Mouse (Mus musculus) heart, postnatal 4 days (tissue): ENCODE data around the gene Gpr4. TPM values are rescaled to one million over a fixed set of nuclear protein-coding genes. Genes with fewer than 3 reads are reported as not detected.

ENCODE experiments used
- DNase-seq: peaks from one replicate; pipeline ENCODE4 v3.0.0; 2021
- total RNA-seq, 2 experiments: library from RNA; stranded (reverse); gene quantifications; 2 replicates each; pipeline ENCODE4 v1.2.3; 2021

Gene Gpr4
- 1 to 10 TPM; 6.7 to 8.1 TPM for total RNA-seq

DNA sequence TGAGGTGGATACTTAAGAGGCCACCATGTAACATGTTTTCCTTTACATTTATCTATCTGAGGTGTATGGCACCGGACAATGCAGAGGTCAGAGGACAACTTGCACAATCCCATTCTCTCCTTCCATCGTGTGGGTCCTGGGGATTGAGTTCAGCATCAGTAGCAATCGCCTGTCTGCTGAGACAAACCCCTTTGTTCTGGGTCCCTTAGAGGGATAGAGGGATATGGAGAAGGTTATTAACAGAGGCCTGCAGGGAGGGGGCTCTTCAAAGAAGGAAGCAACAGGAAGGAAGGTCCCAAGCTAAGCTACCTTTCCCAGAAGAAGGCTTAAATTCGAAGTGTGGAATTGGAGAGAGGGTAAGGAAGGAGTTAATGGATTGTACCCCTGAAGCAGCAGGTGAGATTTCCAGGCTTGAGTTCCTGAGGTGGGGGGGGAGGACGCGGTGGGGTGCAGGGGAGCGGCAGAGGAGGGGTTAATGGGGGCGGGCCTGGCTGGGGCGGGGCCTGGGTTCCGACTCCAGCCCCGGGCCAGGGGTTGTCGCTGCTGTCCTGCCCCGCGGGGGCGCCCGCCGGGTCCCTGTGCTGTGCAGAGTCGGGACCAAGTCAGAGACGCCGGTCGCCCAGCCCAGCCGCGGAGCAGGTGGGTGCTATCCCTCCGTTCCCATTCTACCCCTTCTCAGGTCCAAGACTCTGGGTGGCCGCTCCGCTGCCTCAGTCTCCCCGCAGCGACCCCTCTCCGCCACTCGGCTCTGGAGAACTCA lies at the start of gene Gpr4:
Gpr4 (plus strand) TSS at position 543 of the 760 bp plus-strand sequence.
- peak; percentile 71 for DNase-seq

DNA sequence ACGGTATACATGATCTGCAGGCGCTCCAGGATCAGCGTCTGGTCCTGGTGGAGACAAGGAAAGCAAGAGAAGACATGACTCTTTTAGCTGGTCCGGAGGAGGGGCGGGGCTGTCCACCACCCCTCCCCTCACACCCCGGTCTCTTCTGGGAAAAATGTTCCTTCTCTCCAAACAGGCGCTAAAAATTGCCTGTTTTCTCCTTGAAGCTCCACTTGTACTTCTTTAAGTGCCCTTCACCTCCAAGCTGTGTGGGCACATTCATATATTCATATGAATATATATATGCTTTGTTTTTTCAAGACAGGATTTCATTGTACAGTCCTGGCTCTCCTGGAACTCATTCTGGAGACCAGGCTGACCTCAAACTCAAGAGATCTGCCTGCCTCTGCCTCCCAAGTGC lies 49.4 kb upstream of the Gpr4 start:
- no peak for DNase-seq

DNA sequence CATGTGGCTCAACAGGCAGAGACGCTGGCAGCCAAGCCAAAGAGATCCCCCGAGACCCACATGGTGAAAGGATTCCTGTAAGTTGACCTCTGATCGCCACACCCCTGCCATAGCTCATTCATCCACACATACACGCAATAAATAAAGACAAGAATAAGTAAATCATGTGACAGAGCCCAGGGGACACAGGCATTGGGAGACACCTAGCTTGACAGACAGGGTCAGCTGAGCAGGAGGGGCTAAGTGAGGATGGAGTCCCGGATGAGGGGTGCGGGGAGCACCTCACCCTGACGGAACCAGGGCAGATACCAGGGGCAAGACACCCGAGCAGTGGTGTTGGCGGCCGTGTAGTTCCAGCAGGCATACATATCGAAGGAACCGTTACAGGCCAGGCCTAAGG lies 48.6 kb upstream of the Gpr4 start:
- no peak for DNase-seq

DNA sequence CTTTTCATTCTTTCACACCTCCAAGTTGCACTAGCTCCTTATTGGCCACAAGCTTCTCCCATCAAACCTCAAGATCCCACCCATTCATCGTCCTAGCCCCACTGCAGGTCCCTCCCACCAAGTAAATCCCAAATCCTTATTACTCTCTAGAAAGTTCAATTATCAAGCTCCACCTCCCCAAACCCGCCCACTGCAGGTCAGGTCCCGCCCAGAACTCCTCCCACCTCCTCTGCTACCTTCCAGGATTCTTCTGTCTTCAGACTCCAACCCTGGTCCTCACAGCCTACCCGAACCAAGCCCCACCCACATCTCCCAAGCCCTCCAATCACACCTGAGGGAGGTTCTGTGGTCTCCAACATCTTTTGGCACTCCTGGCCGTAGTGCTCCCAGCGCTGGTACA lies 48.1 kb upstream of the Gpr4 start:
- no peak for DNase-seq

DNA sequence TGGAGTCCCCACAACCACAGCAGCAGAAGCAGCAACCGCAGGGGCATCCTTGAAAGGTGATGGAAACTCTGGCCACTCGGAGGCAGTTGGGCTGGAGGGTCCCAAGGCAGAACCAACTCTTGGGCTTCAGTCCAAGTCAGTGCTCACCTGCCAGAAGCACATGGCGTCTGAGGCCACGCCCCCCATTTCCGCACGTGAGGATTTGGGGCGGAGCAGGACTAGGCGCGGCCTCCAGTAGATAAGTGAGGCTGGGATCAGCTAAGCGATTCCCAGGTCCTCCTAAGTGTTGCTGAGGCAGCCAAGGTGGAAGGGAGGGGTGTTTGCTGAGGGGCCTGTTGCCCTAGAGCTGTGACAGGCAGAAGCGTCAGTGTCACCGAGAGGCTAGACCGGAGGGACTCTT lies 47.4 kb upstream of the Gpr4 start:
- no peak for DNase-seq

DNA sequence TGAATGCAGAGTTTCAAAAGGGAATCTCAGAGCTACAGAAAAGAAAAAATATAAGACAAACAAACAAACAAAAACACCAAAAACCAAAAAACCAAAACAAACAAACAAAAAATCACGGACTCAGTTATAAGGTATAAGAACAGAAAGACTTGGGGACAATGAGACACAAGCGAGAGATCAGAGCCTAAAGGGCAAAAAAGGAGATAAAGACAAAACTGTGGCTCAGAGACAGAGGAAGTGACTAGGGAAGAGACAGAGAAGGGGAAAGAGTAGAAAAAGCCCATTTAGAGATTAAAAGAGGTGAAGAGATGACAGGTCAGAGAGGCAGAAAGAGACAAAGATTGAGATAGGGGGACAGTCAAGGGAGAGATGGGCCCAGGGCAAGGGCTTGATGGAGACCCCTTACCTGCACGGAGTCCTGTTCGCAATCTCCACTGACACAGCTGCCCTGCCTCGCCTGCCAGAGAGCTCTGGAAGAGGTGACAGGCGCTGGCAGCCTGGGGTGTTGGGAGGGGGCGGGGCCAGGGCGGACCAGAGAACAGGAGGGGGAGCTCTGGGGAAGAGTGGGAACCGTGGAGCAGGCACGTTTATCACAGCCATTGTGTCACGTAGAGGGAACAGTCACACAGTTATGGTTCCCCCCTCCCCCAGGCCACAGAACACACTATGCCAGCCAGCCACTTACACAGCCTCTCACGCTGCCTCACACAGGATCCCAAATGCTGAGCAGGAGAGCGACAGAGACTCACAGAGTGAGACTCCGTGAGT lies 46.5 kb upstream of the Gpr4 start, which contains the start of gene Gipr:
Gipr (minus strand) TSS at position 472 of the 768 bp plus-strand sequence.
- peak; percentile 67 for DNase-seq

DNA sequence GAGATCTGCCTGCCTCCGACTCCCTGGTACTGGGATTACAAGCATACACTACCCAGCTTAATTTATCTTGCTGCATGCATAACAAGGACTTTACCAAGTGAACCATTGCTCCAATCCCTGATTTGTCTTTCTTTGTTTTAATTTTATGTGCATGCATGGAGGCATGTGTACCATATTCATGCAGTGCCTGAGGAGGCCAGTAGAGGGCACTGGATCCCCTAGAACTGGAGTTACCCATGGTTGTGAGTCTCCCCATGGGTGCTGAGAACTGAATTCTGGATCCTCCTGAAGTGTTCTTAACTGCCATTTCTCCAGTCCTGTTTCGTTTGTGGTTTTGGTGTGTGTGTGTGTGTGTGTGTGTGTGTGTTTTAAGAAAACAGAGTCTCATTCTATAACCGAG lies 45.3 kb upstream of the Gpr4 start:
- DNase-seq = no peak

DNA sequence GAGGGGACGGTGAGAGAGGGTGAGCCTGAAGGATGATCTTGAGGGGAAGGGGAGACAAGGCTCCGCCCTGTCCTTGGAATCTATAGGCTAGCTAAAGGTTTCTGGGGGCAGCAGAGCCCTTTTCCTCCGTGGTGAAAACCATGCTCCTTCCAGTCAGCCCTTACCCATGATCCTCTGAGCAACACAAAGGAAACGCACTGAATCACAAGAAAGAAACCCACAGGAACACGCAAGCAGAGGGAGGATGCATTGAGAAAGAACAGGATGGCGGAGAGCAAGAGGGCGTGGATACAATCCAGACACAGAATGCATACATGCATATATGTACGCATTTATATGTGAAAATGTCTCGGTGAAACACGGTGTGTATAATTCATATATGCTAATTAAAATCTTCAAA lies 42.8 kb upstream of the Gpr4 start:
- DNase-seq = no peak

DNA sequence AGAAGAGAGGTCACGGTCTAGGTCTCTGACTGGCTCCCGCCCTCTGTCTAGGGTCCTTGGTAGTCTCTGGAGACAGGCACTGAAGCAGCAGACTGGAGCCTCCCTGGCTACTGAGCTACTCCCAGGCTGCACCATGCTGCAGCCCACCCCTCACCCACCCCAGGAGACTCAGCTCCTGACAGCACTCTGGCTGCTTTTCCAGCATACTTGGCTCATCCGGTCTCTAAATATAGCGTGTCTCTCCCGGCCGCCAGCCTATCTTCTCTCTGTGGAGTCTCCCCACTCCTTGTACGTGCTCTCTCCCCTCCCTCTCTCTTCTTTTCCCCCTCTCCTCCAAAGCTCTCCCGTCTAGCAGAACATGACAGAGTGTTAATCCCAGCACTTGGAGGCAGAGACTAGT lies 42.2 kb upstream of the Gpr4 start:
- DNase-seq = peak; percentile 74

DNA sequence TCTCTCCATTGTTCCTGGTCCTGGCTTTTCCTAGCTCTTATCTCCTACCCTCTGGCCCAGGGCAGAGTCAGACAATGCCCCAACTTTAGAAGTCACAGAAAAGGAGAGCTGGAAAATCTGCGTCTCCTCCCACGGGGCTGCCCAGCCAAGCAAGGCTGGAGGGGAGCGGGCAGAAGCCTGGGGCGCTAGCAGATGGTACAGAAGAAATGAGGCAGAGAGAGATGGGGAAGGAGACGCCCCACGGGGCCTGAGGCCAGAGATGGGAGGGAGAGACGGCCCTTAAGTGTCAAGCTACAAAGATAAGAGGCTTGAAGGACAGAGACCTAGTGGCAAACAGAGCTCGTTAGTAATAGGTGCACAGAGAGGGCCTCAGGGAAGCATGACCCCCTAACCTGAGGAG lies 40.5 kb upstream of the Gpr4 start:
- DNase-seq = no peak

DNA sequence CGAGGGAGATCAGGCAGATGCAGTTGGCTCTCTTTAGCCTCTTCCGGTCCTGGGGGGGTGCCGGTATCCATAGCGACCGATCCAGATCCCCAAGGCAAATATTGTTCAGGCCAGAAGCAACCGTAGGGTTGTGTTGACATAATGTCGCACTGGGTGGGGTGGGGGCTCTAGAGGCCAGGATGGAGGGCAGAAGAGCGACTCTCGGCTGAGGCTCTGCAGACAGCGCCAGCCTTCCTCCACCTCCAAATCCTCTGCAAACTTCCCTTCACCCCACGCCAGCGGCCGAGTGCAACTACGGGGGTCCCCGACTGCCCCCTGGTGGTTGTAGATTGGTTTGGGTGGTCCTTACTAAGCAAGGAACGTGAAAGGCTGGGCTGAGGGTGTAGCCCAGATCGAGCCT lies 39.5 kb upstream of the Gpr4 start:
- DNase-seq = peak; percentile 95

DNA sequence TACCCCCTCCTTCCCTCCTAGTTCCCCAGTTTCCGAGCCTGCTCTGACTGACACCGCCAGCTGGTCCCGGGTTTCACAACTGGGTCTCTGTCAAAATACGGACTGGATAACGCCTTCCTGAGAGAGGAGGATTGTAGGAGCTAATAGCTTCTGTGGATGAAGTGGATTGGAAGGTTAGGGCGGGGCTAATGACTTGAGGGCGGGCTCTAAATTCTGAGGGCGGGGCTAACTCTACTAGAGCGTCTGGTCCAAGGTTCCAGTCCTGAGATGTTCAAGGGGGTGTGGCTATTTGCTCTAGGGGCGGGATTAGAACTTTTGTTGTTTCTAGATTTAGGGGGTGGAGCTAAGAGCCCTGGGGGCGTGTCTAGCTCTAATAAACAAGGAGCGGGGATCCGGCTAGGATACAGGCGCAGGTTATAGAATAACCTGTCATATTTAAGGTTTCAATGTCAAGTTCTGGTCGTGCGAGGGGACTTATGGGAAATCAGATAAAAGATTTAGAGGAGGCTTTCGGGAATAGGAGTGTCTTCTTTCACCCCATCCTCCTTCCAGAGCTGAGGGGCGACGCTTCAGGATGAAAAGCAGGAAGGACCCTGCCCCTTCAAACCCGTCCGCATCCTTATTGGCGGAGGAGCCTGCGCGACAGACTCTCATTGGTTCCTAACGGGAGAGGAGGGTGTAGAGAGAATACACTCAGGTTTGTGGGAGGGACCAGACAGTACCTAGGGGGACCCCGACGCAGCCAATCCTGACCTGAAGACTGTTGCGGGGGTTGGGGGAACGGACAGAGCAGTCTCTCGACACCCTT lies 36.4 kb upstream of the Gpr4 start, which contains the start of gene Eml2:
Eml2 (plus strand) TSS at position 714 of the 808 bp plus-strand sequence.
- no peak for DNase-seq

DNA sequence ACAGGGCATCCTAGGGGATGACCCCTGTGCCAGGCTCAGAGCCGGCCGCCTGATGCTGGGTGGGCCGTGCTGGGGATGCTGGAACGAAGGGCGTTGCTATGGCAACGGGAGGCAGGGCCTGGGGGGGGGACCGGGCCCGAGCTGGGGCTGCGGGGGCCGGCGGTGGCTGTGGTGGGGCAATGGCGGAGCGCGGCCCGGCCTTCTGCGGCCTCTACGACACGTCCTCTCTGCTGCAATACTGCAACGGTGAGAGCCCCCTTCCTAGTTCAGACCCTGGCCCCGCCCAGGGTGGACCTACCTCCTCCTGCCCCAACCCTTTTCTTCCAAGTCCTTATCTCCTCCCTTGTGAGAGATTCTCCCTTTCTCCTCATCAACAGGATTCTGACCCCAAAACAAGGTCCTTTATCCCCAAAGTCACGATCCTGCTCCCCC lies 35.8 kb upstream of the Gpr4 start:
- no peak for DNase-seq

DNA sequence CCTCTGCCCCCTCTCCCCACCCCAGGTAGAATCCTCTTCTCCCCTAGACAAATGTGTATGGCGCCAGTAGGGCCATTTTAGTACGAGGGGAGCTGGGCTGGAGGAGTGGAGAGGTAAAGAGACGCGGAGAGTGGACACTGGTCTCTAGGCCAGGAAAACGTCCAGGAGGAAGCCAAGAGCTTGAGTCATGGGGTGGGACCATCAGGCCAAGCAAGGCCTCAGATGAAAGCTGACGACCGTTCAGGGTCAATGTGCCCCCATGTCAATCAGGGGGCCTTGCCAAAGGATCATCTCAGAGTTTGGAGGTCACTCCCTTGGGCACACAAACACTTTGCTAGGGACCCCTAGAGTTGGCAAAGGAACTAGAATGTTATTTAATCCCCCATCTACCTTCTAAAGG lies 35.1 kb upstream of the Gpr4 start:
- DNase-seq = no peak

DNA sequence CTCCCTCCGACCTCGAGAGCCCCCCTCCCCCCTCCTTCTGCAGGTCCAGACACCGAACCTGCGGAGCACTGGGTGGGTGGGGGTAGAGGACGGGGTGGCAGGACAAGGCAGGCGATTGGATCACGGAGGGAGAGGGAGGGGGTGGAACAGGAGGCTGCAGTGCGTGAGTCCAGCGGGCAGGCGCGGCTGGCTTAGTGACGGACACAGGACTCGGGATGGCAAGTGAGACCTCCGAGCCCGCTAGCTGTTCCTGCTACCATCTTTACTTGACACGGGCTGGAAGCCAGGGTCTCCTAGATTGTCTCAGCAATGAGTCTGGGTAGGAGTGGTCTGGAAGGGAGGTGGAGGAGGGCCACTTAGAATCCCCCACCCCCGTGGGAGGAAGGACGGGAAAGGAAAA lies 34.3 kb upstream of the Gpr4 start:
- no peak for DNase-seq

DNA sequence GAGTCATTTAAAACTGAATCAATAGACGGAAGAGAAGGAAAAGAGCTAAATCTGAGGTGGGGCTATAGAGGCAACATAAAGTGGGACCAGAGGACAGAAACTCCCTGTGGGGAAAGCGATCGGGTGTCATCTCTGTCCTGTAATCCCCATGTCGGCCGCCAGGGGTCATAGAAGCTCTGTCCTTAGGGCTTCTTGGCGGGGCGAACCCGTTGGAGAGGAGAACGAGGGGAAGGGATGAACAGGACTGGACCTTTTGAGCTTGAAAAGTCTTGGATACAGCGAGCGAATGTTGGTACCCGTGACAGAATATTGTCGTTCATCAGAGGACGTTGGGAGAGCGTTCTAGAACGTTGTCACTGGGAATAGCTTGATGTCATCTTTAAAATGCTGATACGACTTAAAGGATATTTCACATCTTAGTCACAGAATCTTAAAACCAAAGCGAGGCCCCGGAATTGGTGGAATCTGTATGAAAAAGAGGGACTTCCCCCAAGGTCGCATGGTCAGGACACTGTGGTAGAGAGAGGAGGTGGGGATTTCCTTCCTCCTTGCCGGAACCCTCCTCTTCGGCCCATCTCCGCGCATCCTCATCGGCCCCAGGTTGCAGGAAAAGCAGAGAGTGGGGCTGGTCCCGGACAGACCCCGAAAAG lies 33.8 kb upstream of the Gpr4 start:
- peak; percentile 82 for DNase-seq

DNA sequence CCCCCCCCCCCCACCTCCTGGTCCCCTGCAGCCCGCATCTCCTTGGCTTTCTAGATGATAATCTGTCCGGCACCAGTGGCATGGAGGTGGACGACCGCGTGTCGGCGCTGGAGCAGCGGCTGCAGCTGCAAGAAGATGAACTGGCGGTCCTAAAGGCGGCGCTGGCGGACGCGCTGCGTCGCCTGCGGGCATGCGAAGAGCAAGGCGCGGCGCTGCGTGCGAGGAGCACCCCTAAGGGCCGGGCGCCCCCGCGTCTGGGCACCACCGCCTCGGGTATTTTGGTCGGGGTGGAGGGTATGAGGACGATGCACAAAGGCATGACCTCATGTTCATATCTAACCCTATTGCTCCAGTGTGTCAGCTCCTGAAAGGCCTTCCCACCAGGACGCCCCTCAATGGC lies 33.2 kb upstream of the Gpr4 start:
- peak; percentile 79 for DNase-seq

DNA sequence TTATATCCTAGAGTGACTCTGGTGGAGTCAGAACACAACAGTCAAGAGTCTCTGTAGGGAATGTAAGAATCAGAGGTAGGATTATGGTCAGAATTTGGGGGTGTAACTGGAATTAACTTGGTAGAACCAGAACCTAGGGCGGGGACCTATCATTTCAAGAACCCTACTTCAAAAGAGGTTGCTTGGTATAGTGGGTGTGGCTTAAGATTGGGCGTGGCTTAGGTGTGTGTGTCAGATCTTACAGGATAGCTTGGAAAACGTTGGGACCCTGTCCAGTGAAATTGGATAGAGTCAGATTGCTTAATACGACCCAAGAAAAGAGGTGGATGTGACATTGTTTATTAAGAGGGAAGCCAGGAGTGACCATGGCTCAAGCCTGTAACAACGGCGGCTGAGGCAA lies 32.4 kb upstream of the Gpr4 start:
- no peak for DNase-seq

DNA sequence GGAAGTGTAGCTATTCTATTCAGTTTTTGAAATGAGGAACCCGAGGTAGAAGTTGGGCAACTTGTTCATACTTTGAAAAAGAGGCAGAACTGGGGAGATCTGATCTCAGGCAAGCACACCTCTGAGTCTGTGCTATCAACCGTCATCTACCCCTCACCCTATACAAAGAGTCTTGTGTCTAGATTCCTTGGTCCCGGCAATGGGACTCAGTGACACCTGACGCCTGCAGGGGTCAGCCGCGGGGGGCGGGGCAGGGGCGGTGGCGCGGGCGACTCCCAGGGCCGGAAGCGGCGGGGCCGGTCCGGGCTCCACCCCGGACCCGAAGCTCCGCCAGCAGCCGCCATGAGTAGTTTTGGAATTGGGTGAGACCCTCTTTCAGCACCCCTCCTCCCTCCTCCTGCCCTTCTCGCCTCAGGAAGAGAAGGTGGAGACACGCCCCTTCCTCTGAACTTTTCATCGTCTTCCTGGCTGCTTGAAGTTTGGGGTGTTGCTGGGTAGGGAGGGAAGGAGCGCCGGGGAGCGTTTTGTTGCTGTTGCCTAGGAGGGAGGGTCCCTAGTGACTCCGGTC lies 31.4 kb upstream of the Gpr4 start:
- peak; percentile 70 for DNase-seq

DNA sequence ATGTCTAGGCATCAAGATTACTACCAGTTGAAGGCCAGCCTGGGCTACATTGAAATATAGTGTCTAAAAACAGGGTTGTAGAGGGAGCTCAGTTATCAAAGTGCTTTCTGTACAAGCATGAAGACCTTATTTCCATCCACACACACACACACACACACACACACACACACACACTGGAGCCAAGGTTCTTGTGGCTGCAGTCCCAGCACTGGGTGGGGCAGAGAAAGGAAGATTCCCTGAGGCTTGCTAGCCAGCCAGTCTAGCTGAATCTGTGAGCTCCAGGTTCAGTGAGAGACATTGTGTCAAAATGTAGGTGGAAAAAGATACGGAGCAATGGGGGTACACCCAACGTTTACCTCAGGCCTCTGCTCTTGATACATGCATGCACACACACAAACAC lies 28.1 kb upstream of the Gpr4 start:
- no peak for DNase-seq

DNA sequence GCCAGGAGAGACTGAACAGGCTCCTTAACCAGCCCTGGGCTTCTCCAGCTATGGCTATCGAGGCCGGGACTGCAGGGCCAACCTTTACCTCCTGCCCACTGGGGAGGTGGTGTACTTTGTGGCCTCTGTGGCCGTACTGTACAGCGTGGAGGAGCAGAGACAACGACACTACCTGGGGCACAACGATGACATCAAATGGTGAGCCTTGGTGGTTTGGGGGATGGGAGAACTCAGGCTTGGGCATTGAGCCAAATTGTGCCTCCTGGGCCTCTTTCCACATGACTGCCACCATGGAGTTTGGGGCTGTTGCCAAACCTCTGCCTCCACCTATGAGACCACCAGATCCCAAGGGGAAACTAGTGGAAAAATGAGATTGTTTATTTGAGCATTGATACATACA lies 27.6 kb upstream of the Gpr4 start:
- peak; percentile 73 for DNase-seq

DNA sequence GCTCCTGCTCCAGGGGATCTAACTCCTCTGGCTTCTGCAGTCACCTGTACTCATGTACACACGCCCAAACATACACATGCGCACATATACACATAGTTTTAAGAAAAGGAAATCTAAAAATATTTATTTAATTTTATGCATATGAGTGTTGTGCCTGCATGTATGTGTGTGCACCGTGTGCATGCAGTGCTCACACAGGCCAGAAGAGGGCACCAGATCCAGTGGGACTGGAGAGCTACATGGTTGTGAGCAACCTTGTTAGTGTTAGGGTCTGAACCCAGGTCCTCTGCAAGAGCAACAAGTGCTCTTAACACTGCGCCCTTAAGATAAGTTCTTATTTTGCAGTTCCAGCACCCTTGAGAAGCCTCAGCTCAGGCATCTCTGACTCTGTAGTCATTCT lies 17.7 kb upstream of the Gpr4 start:
- no peak for DNase-seq
